Mouse (Mus musculus) myocyte (in vitro differentiated cells): ENCODE results near the gene Olfr1394.

Experiments
- CEBPB ChIP-seq: IDR thresholded peaks from 2 replicates; pipeline ENCODE4 v1.6.1; 2011; ENCODE audit warnings: mild to moderate bottlenecking, moderate library complexity; ENCODE audit not compliant: poor library complexity, insufficient read depth, severe bottlenecking
- POLR2A ChIP-seq: IDR thresholded peaks from one replicate; pipeline ENCODE4 v1.6.1; 2011; ENCODE audit warnings: low read depth, mild to moderate bottlenecking, control low read depth, moderate library complexity; ENCODE audit not compliant: insufficient read length
- POLR2AphosphoS2 ChIP-seq: IDR thresholded peaks from one replicate; pipeline ENCODE4 v1.6.1; 2011; ENCODE audit warnings: low read depth, control low read depth; ENCODE audit not compliant: insufficient read length

DNA sequence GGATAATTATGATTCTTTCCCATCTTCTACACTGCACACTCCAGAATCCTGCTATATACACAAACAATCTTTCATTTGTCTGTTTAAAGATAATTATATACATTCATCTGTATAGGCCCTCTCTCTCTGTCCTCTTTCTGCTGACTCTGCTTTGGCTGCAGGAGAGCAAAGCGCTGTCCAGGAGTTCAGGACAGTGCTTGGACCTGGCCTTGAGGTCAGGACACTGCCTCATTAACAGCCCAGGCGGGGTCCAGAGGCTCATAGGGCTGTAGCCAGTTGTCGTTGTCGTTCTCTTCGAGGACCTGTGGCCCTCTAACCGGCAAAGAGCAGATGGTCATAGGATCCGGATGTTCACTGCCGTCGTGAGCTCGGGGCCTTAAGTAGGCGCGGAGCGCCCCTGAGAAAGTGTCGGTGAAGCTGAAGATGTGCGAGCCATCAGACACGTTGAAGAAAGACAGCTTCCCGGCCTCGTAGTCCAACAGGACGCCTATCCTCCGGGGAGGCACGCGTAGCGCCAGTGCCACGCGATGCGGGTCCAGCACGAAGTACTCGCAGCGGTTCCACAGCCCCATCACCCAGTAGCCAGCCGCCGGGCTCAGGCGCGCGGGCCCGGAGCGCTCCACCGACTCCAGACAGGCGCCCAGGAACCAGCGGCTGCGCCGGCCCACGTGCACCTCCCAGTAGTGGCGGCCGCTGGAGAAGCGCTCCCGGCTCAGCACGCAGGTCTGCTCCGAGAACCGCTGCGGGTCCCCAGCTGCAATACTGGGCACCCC, 14.8 kb downstream of the Olfr1394 start:
- TF ChIP-seq POLR2AphosphoS2 (no peak), POLR2A (no peak), CEBPB (no peak)
